Mouse (Mus musculus) kidney, adult 2 months (tissue): ENCODE measurements around the gene Il27ra.

ENCODE experiments used
- CTCF ChIP-seq: fragments of 200-500 bp; conservative IDR thresholded peaks from 2 replicates; pipeline ENCODE4 v1.5.1; 2011; ENCODE audit warnings: low read depth, mild to moderate bottlenecking, control low read depth, low read length, moderate library complexity, mixed read lengths; ENCODE audit not compliant: insufficient read depth, insufficient read length
- POLR2A ChIP-seq: fragments of 200-500 bp; IDR thresholded peaks from one replicate; pipeline ENCODE4 v1.6.1; 2011; ENCODE audit warnings: low read depth, low read length, control low read depth

GRCm38 (mm10) chr8:84003612-84004246 lies 38.7 kb downstream of the Il27ra start:
- TF ChIP-seq CTCF, result no peak
- TF ChIP-seq POLR2A, result no peak
